Mouse (Mus musculus): ENCODE results near the gene Ptger3.

- TF ChIP-seq POLR2A (IDR thresholded peaks at IDR 0.05; ENCODE audit: insufficient read depth, low read length) (no peak), EP300 (IDR thresholded peaks at IDR 0.05; ENCODE audit: insufficient read depth, low read depth, low read length) (no peak)
These were observed 98.8 kb downstream of the Ptger3 start for GRCm38 (mm10) chr3:157665471-157665870.

All from ES-Bruce4 (cell line).